Comparison of ENCODE assay signal across 5 mouse cellular contexts in genomic region chr5:125348067-125348466, GRCm38 (mm10). TPM values are rescaled to one million over a fixed set of nuclear protein-coding genes. Genes with fewer than 3 reads are reported as not detected.
"Had no signal": no experiment of that assay in that cellular context is flagged by ENCODE, and none has a peak within 500 bp of the region (broad histone marks: within the 10 kb centered on the region; RNA-seq: fewer than 3 reads in every experiment).

No protein-coding gene starts in this region.

- H3K9me3 ChIP-seq: hindbrain, embryonic 15.5 days; limb, embryonic 10.5 days; midbrain, embryonic 13.5 days; neural tube, embryonic 12.5 days had no signal

- H3K4me1 ChIP-seq: hindbrain, embryonic 15.5 days; limb, embryonic 10.5 days; midbrain, embryonic 13.5 days; neural tube, embryonic 12.5 days had no signal

- H3K27ac ChIP-seq: hindbrain, embryonic 15.5 days; layer of hippocampus, adult 2 months; limb, embryonic 10.5 days; midbrain, embryonic 13.5 days; neural tube, embryonic 12.5 days had no signal

- H3K4me3 ChIP-seq: hindbrain, embryonic 15.5 days; layer of hippocampus, adult 2 months; limb, embryonic 10.5 days; midbrain, embryonic 13.5 days; neural tube, embryonic 12.5 days had no signal

- ATAC-seq: midbrain, embryonic 13.5 days had no signal

- H3K27me3 ChIP-seq: hindbrain, embryonic 15.5 days; midbrain, embryonic 13.5 days; neural tube, embryonic 12.5 days had no signal

- H3K36me3 ChIP-seq: hindbrain, embryonic 15.5 days; limb, embryonic 10.5 days; midbrain, embryonic 13.5 days; neural tube, embryonic 12.5 days had no signal

- H3K9ac ChIP-seq: hindbrain, embryonic 15.5 days; midbrain, embryonic 13.5 days; neural tube, embryonic 12.5 days had no signal

- H3K4me2 ChIP-seq: hindbrain, embryonic 15.5 days; midbrain, embryonic 13.5 days; neural tube, embryonic 12.5 days had no signal

RNA-seq across cellular contexts. Expression of gene Gm10382, which starts 41.1 kb away (rescaled TPM):
- total RNA-seq: layer of hippocampus, adult 2 months had no signal
